Mouse (Mus musculus) heart, adult 10 weeks (tissue): ENCODE results near the gene Gp6. TPM values are rescaled to one million over a fixed set of nuclear protein-coding genes. Genes with fewer than 3 reads are reported as not detected.

ENCODE experiments used
- polyA plus RNA-seq: library from polyadenylated mRNA; stranded (reverse); fragments of 350-450 nt; fragmentation: Illumina TruSeq; extraction: RNeasy Lipid Tissue Mini Kit (QIAGEN cat#74804); gene quantifications from one replicate; pipeline ENCODE4 v1.2.3, GENCODE M21; 2014; ENCODE audit warnings: low read depth, low replicate concordance

The Gp6 gene
- not detected for polyA plus RNA-seq

DNA sequence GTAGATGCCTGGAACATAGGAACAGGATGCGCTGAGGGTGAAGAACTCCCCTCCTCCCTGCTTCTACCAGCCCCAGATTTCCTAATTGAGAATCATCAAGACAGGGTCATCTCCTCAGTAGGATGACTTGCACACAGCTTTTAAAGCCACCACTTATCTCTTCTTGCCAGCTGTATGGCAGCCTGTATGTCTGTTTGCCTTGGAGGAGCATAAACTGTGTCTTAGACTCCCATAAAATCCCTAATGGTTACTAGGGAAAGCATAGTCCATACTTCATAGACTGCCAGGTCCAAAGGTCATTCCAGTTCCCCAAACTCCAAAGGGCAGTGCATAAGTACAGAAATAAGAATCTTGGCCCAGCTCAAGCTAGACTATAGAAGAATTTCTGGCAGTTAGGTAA is at the start of gene Gp6:
Gene Gp6 (minus strand): TSS at position 15 of the 400 bp plus-strand sequence.

DNA sequence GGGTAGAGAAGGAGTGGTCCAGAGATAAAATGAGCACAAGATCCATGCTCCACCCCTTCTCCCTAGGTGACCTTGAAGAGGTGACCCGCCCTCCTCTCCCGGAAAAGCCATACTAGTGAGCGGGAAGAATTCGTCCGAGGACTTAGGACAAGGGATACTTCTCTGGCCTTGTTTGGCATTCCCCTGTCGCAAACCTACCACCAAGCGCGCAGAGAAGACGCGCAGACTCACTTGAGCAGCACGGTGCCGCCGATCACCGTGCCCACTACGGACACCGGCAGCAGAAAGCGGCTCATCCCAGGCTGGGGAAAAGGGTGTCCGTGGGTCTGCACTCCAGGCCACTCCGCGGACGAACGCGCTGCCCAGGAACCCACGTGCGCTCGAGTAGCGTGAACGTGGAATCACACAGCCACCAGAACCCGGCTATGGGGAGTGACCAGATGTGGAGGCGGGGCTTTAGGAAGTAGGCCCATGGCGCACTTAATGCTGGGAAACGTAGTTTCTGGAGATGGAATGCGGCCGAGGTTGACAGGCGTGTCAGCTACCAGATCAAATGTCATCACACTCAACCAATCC is 47.8 kb upstream of the Gp6 start, which contains the start of gene Rdh13:
Gene Rdh13 (minus strand): TSS at position 434 of the 576 bp plus-strand sequence.

DNA sequence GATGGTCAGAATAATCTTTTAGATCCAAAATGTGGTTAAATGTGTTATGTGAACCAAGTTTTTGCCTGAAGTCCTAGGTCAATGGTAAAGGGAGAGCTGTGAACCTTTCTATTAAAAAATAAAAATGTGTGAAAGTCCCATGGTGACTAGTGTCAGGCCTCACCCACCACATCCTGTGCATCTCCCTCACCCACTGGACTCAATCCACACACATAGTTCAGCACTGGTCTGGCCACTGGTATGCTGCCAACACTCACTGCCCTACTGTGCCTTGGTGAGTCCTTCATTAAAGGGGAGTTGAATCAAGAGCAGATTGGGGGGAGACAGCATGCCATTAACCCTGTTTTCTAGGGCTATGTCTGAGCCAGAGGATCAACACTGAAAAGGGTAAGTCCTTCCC is 60.0 kb downstream of the Gp6 start, which contains the start of gene Ncr1:
Gene Ncr1 (plus strand): TSS at position 216 of the 400 bp plus-strand sequence.

Other genes starting within 250 kb of the Gp6 start
- 3.7 TPM for gene Leng9, start 247.4 kb downstream of the Gp6 start, polyA plus RNA-seq
- 6.4 TPM for gene Cdc42ep5, start 232.9 kb downstream of the Gp6 start, polyA plus RNA-seq
- gene Lilra5, start 160.0 kb downstream of the Gp6 start, polyA plus RNA-seq, result 1.3 TPM
- 0.42 TPM for gene Ncr1, start 60.0 kb downstream of the Gp6 start, polyA plus RNA-seq
- 36.9 TPM for gene Rdh13, start 47.9 kb upstream of the Gp6 start, polyA plus RNA-seq
- gene Eps8l1, start 62.9 kb upstream of the Gp6 start, polyA plus RNA-seq, result 4.1 TPM
- gene Ppp1r12c, start 103.9 kb upstream of the Gp6 start, polyA plus RNA-seq, result 103 TPM
- gene Tnnt1, start 118.6 kb upstream of the Gp6 start, polyA plus RNA-seq, result 33.8 TPM
- 10,656 TPM for gene Tnni3, start 126.5 kb upstream of the Gp6 start, polyA plus RNA-seq
- 7.5 TPM for gene Dnaaf3, start 134.7 kb upstream of the Gp6 start, polyA plus RNA-seq
- 0.97 TPM for gene Syt5, start 149.8 kb upstream of the Gp6 start, polyA plus RNA-seq
- not detected for gene Ptprh, start 206.3 kb upstream of the Gp6 start, polyA plus RNA-seq
- gene Tmem86b, start 233.7 kb upstream of the Gp6 start, polyA plus RNA-seq, result 7.5 TPM